Mouse (Mus musculus) embryonic facial prominence, embryonic 14.5 days (tissue): ENCODE measurements around the gene Nkg7. TPM values are rescaled to one million over a fixed set of nuclear protein-coding genes. Genes with fewer than 3 reads are reported as not detected.

Source experiments
- ATAC-seq: fragments of 200-750 bp; cut with Nextera tagmentation; 2 replicates; pipeline ENCODE4 v1.8.0; 2017; ENCODE audit warnings: low read depth, moderate number of reproducible peaks, moderate TSS enrichment
- DNase-seq: peaks from one replicate; pipeline ENCODE4 v3.0.0-alpha.2; 2015; ENCODE audit warnings: low spot score
- H3K27ac ChIP-seq: fragments of 300-500 bp; sonication (generic); replicated peaks from 2 replicates; pipeline ENCODE4 v1.5.1; 2014; ENCODE audit warnings: low read depth, mild to moderate bottlenecking, low read length, moderate library complexity
- H3K27me3 ChIP-seq: fragments of 300-500 bp; sonication (generic); replicated peaks from 2 replicates; pipeline ENCODE4 v1.6.1; 2014; ENCODE audit warnings: low read length; ENCODE audit not compliant: control insufficient read depth, insufficient read depth
- H3K36me3 ChIP-seq: fragments of 300-500 bp; sonication (generic); 2 replicates; pipeline ENCODE4 v1.6.1; 2014; ENCODE audit warnings: low read length, mixed read lengths; ENCODE audit not compliant: control insufficient read depth, insufficient read depth
- H3K4me1 ChIP-seq: fragments of 300-500 bp; sonication (generic); 2 replicates; pipeline ENCODE4 v1.6.1; 2014; ENCODE audit warnings: antibody characterized with exemption, low read length; ENCODE audit not compliant: control insufficient read depth, insufficient read depth
- H3K4me2 ChIP-seq: fragments of 300-500 bp; sonication (generic); 2 replicates; pipeline ENCODE4 v1.6.1; 2014; ENCODE audit warnings: low read depth, mild to moderate bottlenecking, low read length, moderate library complexity, mixed read lengths
- H3K4me3 ChIP-seq: fragments of 300-500 bp; sonication (generic); 2 replicates; pipeline ENCODE4 v1.5.1; 2014; ENCODE audit warnings: low read depth, mild to moderate bottlenecking, low read length
- H3K9ac ChIP-seq: fragments of 300-500 bp; sonication (generic); 2 replicates; pipeline ENCODE4 v1.6.1; 2014; ENCODE audit warnings: low read depth, mild to moderate bottlenecking, low read length, moderate library complexity, mixed read lengths
- H3K9me3 ChIP-seq: fragments of 300-500 bp; sonication (generic); 2 replicates; pipeline ENCODE4 v1.6.1; 2016; ENCODE audit warnings: low read length; ENCODE audit not compliant: control insufficient read depth
- WGBS: fragments of 180-500 bp; shearing (Covaris S2); extraction: QIAGEN DNeasy Blood & Tissue Kit; methylation state at CpG from one replicate; pipeline ENCODE4 v1.1.7; 2014; 5-methylcytosine and 5-hydroxymethylcytosine counted together
- polyA plus RNA-seq: library from polyadenylated mRNA; unstranded; fragments of >200 nt; fragmentation: Nextera tagmentation; extraction: Ambion mirVana; gene quantifications from 2 replicates; pipeline ENCODE4 v1.2.1, GENCODE M21; 2014

Gene Nkg7
- polyA plus RNA-seq, 1 experiment from 2014 or later, result 1.8 TPM

GRCm38 (mm10) chr7:43441071-43441470, 4.2 kb downstream of the Nkg7 start:
- Histone ChIP-seq H3K9ac (no peak overlapping the region), H3K27ac (no peak overlapping the region), H3K4me1 (peaks cover 12% of the 10 kb centered on the region), H3K27me3 (no peaks in the 10 kb centered on the region), H3K4me3 (no peak overlapping the region), H3K4me2 (no peak overlapping the region), H3K36me3 (no peaks in the 10 kb centered on the region), H3K9me3 (no peaks in the 10 kb centered on the region)
- DNase-seq (no peak), ATAC-seq (no peak)
- WGBS, result 84% methylated on average over 3 of the region's 3 CpGs

- Histone ChIP-seq H3K9me3 (no peaks in the 10 kb centered on the region), H3K4me3 (peak overlapping the region; percentile 56), H3K4me1 (peaks cover 12% of the 10 kb centered on the region), H3K36me3 (no peaks in the 10 kb centered on the region), H3K9ac (peak overlapping the region; percentile 65), H3K4me2 (peak overlapping the region; percentile 76), H3K27me3 (no peaks in the 10 kb centered on the region), H3K27ac (peak overlapping the region; percentile 96)
- 16% methylated on average over 9 of the region's 9 CpGs for WGBS
- no peak for ATAC-seq
- DNase-seq, result peak; percentile 13
Measured at GRCm38 (mm10) chr7:43442684-43443083, 5.8 kb downstream of the Nkg7 start.

- H3K9ac ChIP-seq, result peak overlapping the region; percentile 65
- no peaks in the 10 kb centered on the region for H3K27me3 ChIP-seq
- WGBS, result under 1% methylated on average over 36 of the region's 36 CpGs
- peak overlapping the region; percentile 56 for H3K4me3 ChIP-seq
- H3K4me2 ChIP-seq, result peak overlapping the region; percentile 76
- no peaks in the 10 kb centered on the region for H3K9me3 ChIP-seq
- H3K4me1 ChIP-seq, result peaks cover 12% of the 10 kb centered on the region
- peak overlapping the region; percentile 96 for H3K27ac ChIP-seq
- DNase-seq (peak; percentile 87), ATAC-seq (peak; percentile 92)
- no peaks in the 10 kb centered on the region for H3K36me3 ChIP-seq
Measured at GRCm38 (mm10) chr7:43443126-43443916, 6.4 kb downstream of the Nkg7 start.

- peak within 1 kb of the TSS; percentile 69 for H3K9ac ChIP-seq
- H3K27ac ChIP-seq, result peak within 1 kb of the TSS; percentile 96
- peak within 1 kb of the TSS; percentile 56 for H3K4me3 ChIP-seq
- no peaks in the 10 kb centered on the region for H3K27me3 ChIP-seq
- H3K9me3 ChIP-seq, result no peaks in the 10 kb centered on the region
- peak; percentile 98 for ATAC-seq
- peak; percentile 98 for DNase-seq
- H3K36me3 ChIP-seq, result no peaks in the 10 kb centered on the region
- H3K4me1 ChIP-seq, result peaks cover 12% of the 10 kb centered on the region
- 0% methylated on average over 27 of the region's 27 CpGs for WGBS
- peak within 1 kb of the TSS; percentile 76 for H3K4me2 ChIP-seq
Measured at GRCm38 (mm10) chr7:43443917-43444293, 7.0 kb downstream of the Nkg7 start, which contains the start of the genes Etfb and Gm45233. Gene Etfb (plus strand): TSS chr7:43444083. Gene Gm45233 (plus strand): TSS chr7:43444128.

- no peaks in the 10 kb centered on the region for H3K9me3 ChIP-seq
- peaks cover 7% of the 10 kb centered on the region for H3K36me3 ChIP-seq
- no peak overlapping the region for H3K9ac ChIP-seq
- no peak for DNase-seq
- no peak overlapping the region for H3K4me3 ChIP-seq
- ATAC-seq, result no peak
- H3K4me1 ChIP-seq, result peaks cover 10% of the 10 kb centered on the region
- no peaks in the 10 kb centered on the region for H3K27me3 ChIP-seq
- no peak overlapping the region for H3K27ac ChIP-seq
- no peak overlapping the region for H3K4me2 ChIP-seq
- WGBS, result 89% methylated on average over 4 of the region's 4 CpGs
Measured at GRCm38 (mm10) chr7:43447801-43448200, 10.9 kb downstream of the Nkg7 start.

- peaks cover 9% of the 10 kb centered on the region for H3K4me1 ChIP-seq
- no peak overlapping the region for H3K27ac ChIP-seq
- peaks cover 11% of the 10 kb centered on the region for H3K36me3 ChIP-seq
- H3K9ac ChIP-seq, result no peak overlapping the region
- no peaks in the 10 kb centered on the region for H3K27me3 ChIP-seq
- no peak overlapping the region for H3K4me2 ChIP-seq
- H3K9me3 ChIP-seq, result no peaks in the 10 kb centered on the region
- ATAC-seq (no peak), DNase-seq (no peak)
- WGBS, result 88% methylated on average over 2 of the region's 3 CpGs
- H3K4me3 ChIP-seq, result no peak overlapping the region
Measured at GRCm38 (mm10) chr7:43448246-43448645, 11.4 kb downstream of the Nkg7 start.

GRCm38 (mm10) chr7:43449811-43450210, 12.9 kb downstream of the Nkg7 start:
- no peak overlapping the region for H3K4me2 ChIP-seq
- H3K9me3 ChIP-seq, result no peaks in the 10 kb centered on the region
- ATAC-seq, result no peak
- H3K27me3 ChIP-seq, result no peaks in the 10 kb centered on the region
- no peak for DNase-seq
- no peak overlapping the region for H3K27ac ChIP-seq
- H3K4me3 ChIP-seq, result no peak overlapping the region
- WGBS, result 92% methylated on average over 2 of the region's 2 CpGs
- H3K36me3 ChIP-seq, result peaks cover 27% of the 10 kb centered on the region
- H3K4me1 ChIP-seq, result peaks cover 2% of the 10 kb centered on the region
- H3K9ac ChIP-seq, result no peak overlapping the region

- Histone ChIP-seq H3K9me3 (no peaks in the 10 kb centered on the region), H3K36me3 (peaks cover 45% of the 10 kb centered on the region), H3K4me3 (no peak overlapping the region), H3K4me2 (no peak overlapping the region), H3K27me3 (no peaks in the 10 kb centered on the region), H3K27ac (no peak overlapping the region), H3K9ac (no peak overlapping the region), H3K4me1 (no peaks in the 10 kb centered on the region)
- no peak for ATAC-seq
- DNase-seq, result no peak
- WGBS, result 94% methylated on average over 11 of the region's 11 CpGs
Measured at GRCm38 (mm10) chr7:43451726-43452125, 14.9 kb downstream of the Nkg7 start.

- Histone ChIP-seq H3K36me3 (peaks cover 52% of the 10 kb centered on the region), H3K4me2 (no peak overlapping the region), H3K27ac (no peak overlapping the region), H3K27me3 (no peaks in the 10 kb centered on the region), H3K9ac (no peak overlapping the region), H3K4me3 (no peak overlapping the region), H3K9me3 (no peaks in the 10 kb centered on the region), H3K4me1 (no peaks in the 10 kb centered on the region)
- WGBS, result 41% methylated on average over 3 of the region's 4 CpGs
- ATAC-seq (no peak), DNase-seq (no peak)
Measured at GRCm38 (mm10) chr7:43452609-43453008, 15.7 kb downstream of the Nkg7 start.
